ENCODE assay signal across 8 mouse cellular contexts in genomic region chr9:60951071-60951561, GRCm38 (mm10).
DNase-seq lines count a peak whose midpoint lies in the region; ATAC-seq and TF ChIP-seq lines count a peak whose summit lies in the region.

No protein-coding gene starts in this region.

- ATAC-seq in heart, embryonic 16.5 days (replicated peaks; ENCODE audit: extremely low read depth, insufficient read depth, low FRiP score) = peak; percentile 45; the same call in 1 of the 2 replicates
- no peak for ATAC-seq in heart, embryonic 11.5 days (replicated peaks; ENCODE audit: insufficient number of reproducible peaks, low FRiP score, low TSS enrichment)
- ATAC-seq in hindbrain, embryonic 11.5 days (ENCODE audit: low FRiP score) = no peak
- peak; percentile 81 for ATAC-seq in limb, embryonic 14.5 days (ENCODE audit: low FRiP score, low read depth)
- peak; percentile 67; the same call in 1 of the 2 replicates for ATAC-seq in stomach, embryonic 14.5 days (ENCODE audit: insufficient number of reproducible peaks, insufficient read depth, low FRiP score, low read depth)

- H3K27me3 ChIP-seq in heart, embryonic 16.5 days (ENCODE audit: control insufficient read depth, insufficient read depth, low read length) = peaks cover 3% of the 10 kb centered on the region
- H3K27me3 ChIP-seq in heart, embryonic 11.5 days (ENCODE audit: control insufficient read depth, insufficient read depth, low read length) = peaks cover 6% of the 10 kb centered on the region
- 0 out of 2 replicates have a peak, but pooled peaks cover 2% of the 10 kb centered on the region for H3K27me3 ChIP-seq in hindbrain, embryonic 11.5 days (ENCODE audit: control insufficient read depth, insufficient read depth, low read length)
- no peaks in the 10 kb centered on the region; the same call in 1 of the 2 replicates for H3K27me3 ChIP-seq in limb, embryonic 14.5 days (ENCODE audit: control insufficient read depth, insufficient read depth, low read length)
- no peaks in the 10 kb centered on the region for H3K27me3 ChIP-seq in stomach, embryonic 14.5 days (ENCODE audit: control insufficient read depth, insufficient read depth, low read length)

- peak; percentile 37 to 55 for DNase-seq in cerebellum, postnatal 36 days
- peak; percentile 25 for DNase-seq in hindbrain, embryonic 11.5 days (ENCODE audit: low spot score)
- peak; percentile 92 for DNase-seq in limb, embryonic 14.5 days (ENCODE audit: low spot score)
- no peak for DNase-seq in thymus, postnatal 25 days
- DNase-seq in frontal cortex, adult 2 months (ENCODE audit: extremely low spot score in 1 of 2, low spot score in 1 of 2) = no peak

- H3K36me3 ChIP-seq in heart, embryonic 16.5 days (ENCODE audit: control insufficient read depth, insufficient read depth) = no peaks in the 10 kb centered on the region
- no peaks in the 10 kb centered on the region for H3K36me3 ChIP-seq in heart, embryonic 11.5 days (ENCODE audit: control insufficient read depth, insufficient read depth, low read length)
- H3K36me3 ChIP-seq in hindbrain, embryonic 11.5 days (ENCODE audit: control insufficient read depth, insufficient read depth, low read length) = no peaks in the 10 kb centered on the region
- no peaks in the 10 kb centered on the region for H3K36me3 ChIP-seq in limb, embryonic 14.5 days (ENCODE audit: control insufficient read depth, insufficient read depth, low read length)
- H3K36me3 ChIP-seq in stomach, embryonic 14.5 days (ENCODE audit: control insufficient read depth, insufficient read depth, low read length) = no peaks in the 10 kb centered on the region

- no peak overlapping the region for H3K4me3 ChIP-seq in heart, embryonic 16.5 days (ENCODE audit: low read length)
- no peak overlapping the region for H3K4me3 ChIP-seq in heart, embryonic 11.5 days (ENCODE audit: low read depth, low read length)
- H3K4me3 ChIP-seq in hindbrain, embryonic 11.5 days (ENCODE audit: low read depth, low read length) = no peak overlapping the region
- no peak overlapping the region for H3K4me3 ChIP-seq in limb, embryonic 14.5 days (replicated peaks; ENCODE audit: low read length)
- no peak overlapping the region for H3K4me3 ChIP-seq in stomach, embryonic 14.5 days (ENCODE audit: low read depth, low read length)

- H3K9ac ChIP-seq in heart, embryonic 16.5 days (ENCODE audit: low read length) = 0 out of 2 replicates have a peak overlapping the region, but pooled peaks have one; percentile 12
- H3K9ac ChIP-seq in heart, embryonic 11.5 days (ENCODE audit: low read depth, low read length) = no peak overlapping the region
- H3K9ac ChIP-seq in hindbrain, embryonic 11.5 days (ENCODE audit: low read depth, low read length) = no peak overlapping the region
- H3K9ac ChIP-seq in limb, embryonic 14.5 days (ENCODE audit: low read depth, low read length, severe bottlenecking) = no peak overlapping the region
- H3K9ac ChIP-seq in stomach, embryonic 14.5 days (replicated peaks; ENCODE audit: low read depth, low read length) = no peak overlapping the region

- 26% methylated on average over 10 of the region's 10 CpGs for WGBS in heart, embryonic 16.5 days
- 34% methylated on average over 10 of the region's 10 CpGs for WGBS in heart, embryonic 11.5 days (ENCODE audit: insufficient replicate concordance)
- WGBS in hindbrain, embryonic 11.5 days = 19% methylated on average over 10 of the region's 10 CpGs
- WGBS in limb, embryonic 14.5 days = 15% methylated on average over 10 of the region's 10 CpGs
- 20% methylated on average over 10 of the region's 10 CpGs for WGBS in stomach, embryonic 14.5 days

- no peaks in the 10 kb centered on the region for H3K9me3 ChIP-seq in heart, embryonic 16.5 days (replicated peaks; ENCODE audit: control insufficient read depth, low read length)
- no peaks in the 10 kb centered on the region for H3K9me3 ChIP-seq in heart, embryonic 11.5 days (replicated peaks; ENCODE audit: control insufficient read depth, low read length)
- no peaks in the 10 kb centered on the region for H3K9me3 ChIP-seq in hindbrain, embryonic 11.5 days (ENCODE audit: control insufficient read depth, low read length)
- H3K9me3 ChIP-seq in limb, embryonic 14.5 days (ENCODE audit: control insufficient read depth, low read length) = no peaks in the 10 kb centered on the region
- H3K9me3 ChIP-seq in stomach, embryonic 14.5 days (ENCODE audit: control insufficient read depth, low read depth, low read length) = no peaks in the 10 kb centered on the region

- H3K4me1 ChIP-seq in heart, embryonic 16.5 days (ENCODE audit: control insufficient read depth, insufficient read depth, low read length) = peaks cover 9% of the 10 kb centered on the region
- H3K4me1 ChIP-seq in heart, embryonic 11.5 days (ENCODE audit: control insufficient read depth, insufficient read depth, low read length) = peaks cover 2% of the 10 kb centered on the region; the same call in 1 of the 2 replicates
- H3K4me1 ChIP-seq in hindbrain, embryonic 11.5 days (replicated peaks; ENCODE audit: control insufficient read depth, insufficient read depth, low read length) = 0 out of 2 replicates have a peak, but pooled peaks cover 2% of the 10 kb centered on the region
- peaks cover 39% of the 10 kb centered on the region for H3K4me1 ChIP-seq in limb, embryonic 14.5 days (ENCODE audit: control insufficient read depth, insufficient read depth, low read length)
- peaks cover 20% of the 10 kb centered on the region for H3K4me1 ChIP-seq in stomach, embryonic 14.5 days (ENCODE audit: control insufficient read depth, insufficient read depth, low read length)

- H3K4me2 ChIP-seq in heart, embryonic 16.5 days (ENCODE audit: low read depth, low read length) = no peak overlapping the region
- no peak overlapping the region for H3K4me2 ChIP-seq in heart, embryonic 11.5 days
- H3K4me2 ChIP-seq in hindbrain, embryonic 11.5 days (replicated peaks; ENCODE audit: low read depth, low read length) = no peak overlapping the region
- no peak overlapping the region for H3K4me2 ChIP-seq in limb, embryonic 14.5 days (replicated peaks; ENCODE audit: low read depth, low read length, severe bottlenecking)
- no peak overlapping the region; the same call in 1 of the 2 replicates for H3K4me2 ChIP-seq in stomach, embryonic 14.5 days (replicated peaks; ENCODE audit: low read depth, low read length)

- H3K27ac ChIP-seq in heart, embryonic 16.5 days (ENCODE audit: low read length) = no peak overlapping the region
- no peak overlapping the region for H3K27ac ChIP-seq in heart, embryonic 11.5 days (ENCODE audit: low read depth, low read length)
- 0 out of 2 replicates have a peak overlapping the region, but pooled peaks have one; percentile 2 for H3K27ac ChIP-seq in hindbrain, embryonic 11.5 days (ENCODE audit: low read depth, low read length)
- peak overlapping the region; percentile 73 for H3K27ac ChIP-seq in limb, embryonic 14.5 days (replicated peaks; ENCODE audit: low read depth, low read length)
- peak overlapping the region; percentile 80; the same call in 1 of the 2 replicates for H3K27ac ChIP-seq in stomach, embryonic 14.5 days (ENCODE audit: low read length)

- TF ChIP-seq POLR2A in limb, embryonic 14.5 days (IDR thresholded peaks at IDR 0.05; ENCODE audit: borderline replicate concordance, extremely low read depth, insufficient read depth, insufficient read length) = no peak

Comparison
In these comparisons a context has a peak if more than half of its experiments do, and no peak if none do; other contexts are left out.
1. ATAC-seq: peak in heart, embryonic 16.5 days (single experiment), limb, embryonic 14.5 days (single experiment) and stomach, embryonic 14.5 days (single experiment); none in heart, embryonic 11.5 days (single experiment) and hindbrain, embryonic 11.5 days (single experiment).
2. H3K27ac ChIP-seq: peak in hindbrain, embryonic 11.5 days (single experiment), limb, embryonic 14.5 days (single experiment) and stomach, embryonic 14.5 days (single experiment); none in heart, embryonic 16.5 days (single experiment) and heart, embryonic 11.5 days (single experiment).
3. DNase-seq: peak in cerebellum, postnatal 36 days (2 of 2), hindbrain, embryonic 11.5 days (single experiment) and limb, embryonic 14.5 days (single experiment); none in thymus, postnatal 25 days (single experiment) and frontal cortex, adult 2 months (0 of 2).